Mouse (Mus musculus): ENCODE results near the gene Vps37c. TPM values are rescaled to one million over a fixed set of nuclear protein-coding genes. Genes with fewer than 3 reads are reported as not detected.
A peak's percentile ranks its signal among the peaks of the same experiment; 100 is the strongest.

Vps37c gene
- polyA plus RNA-seq, 1 experiment from 2014 or later, result 31.1 TPM

GRCm38 (mm10) chr19:10703470-10703869 lies 14.9 kb downstream of the Vps37c start:
- Histone ChIP-seq H3K36me3 (ENCODE audit: control insufficient read depth, insufficient read depth, low read length) (peaks cover 20% of the 10 kb centered on the region), H3K4me1 (replicated peaks; ENCODE audit: control insufficient read depth, insufficient read depth, low read length) (peaks cover 27% of the 10 kb centered on the region), H3K27me3 (replicated peaks; ENCODE audit: control insufficient read depth, insufficient read depth, low read length) (no peaks in the 10 kb centered on the region), H3K4me2 (ENCODE audit: low read length) (no peak overlapping the region), H3K27ac (ENCODE audit: low read depth) (no peak overlapping the region), H3K9ac (ENCODE audit: low read length) (no peak overlapping the region), H3K4me3 (ENCODE audit: low read depth, low read length) (no peak overlapping the region), H3K9me3 (ENCODE audit: control insufficient read depth, low read length) (no peaks in the 10 kb centered on the region)
- ATAC-seq (replicated peaks; ENCODE audit: low FRiP score, low TSS enrichment, low read depth) (no peak), DNase-seq (ENCODE audit: low spot score) (no peak)
- 90% methylated on average over 8 of the region's 8 CpGs for WGBS

- no peak overlapping the region for H3K9ac ChIP-seq (ENCODE audit: low read length)
- H3K4me3 ChIP-seq (ENCODE audit: low read depth, low read length), result no peak overlapping the region
- no peak for ATAC-seq (replicated peaks; ENCODE audit: low FRiP score, low TSS enrichment, low read depth)
- H3K4me1 ChIP-seq (replicated peaks; ENCODE audit: control insufficient read depth, insufficient read depth, low read length), result no peaks in the 10 kb centered on the region; the same call in 1 of the 2 replicates
- H3K27me3 ChIP-seq (replicated peaks; ENCODE audit: control insufficient read depth, insufficient read depth, low read length), result no peaks in the 10 kb centered on the region
- no peaks in the 10 kb centered on the region for H3K9me3 ChIP-seq (ENCODE audit: control insufficient read depth, low read length)
- H3K4me2 ChIP-seq (ENCODE audit: low read length), result no peak overlapping the region
- DNase-seq (ENCODE audit: low spot score), result no peak
- WGBS, result 81% methylated on average over 13 of the region's 13 CpGs
- H3K27ac ChIP-seq (ENCODE audit: low read depth), result no peak overlapping the region
- peaks cover 44% of the 10 kb centered on the region for H3K36me3 ChIP-seq (ENCODE audit: control insufficient read depth, insufficient read depth, low read length)
These were observed 18.7 kb downstream of the Vps37c start for GRCm38 (mm10) chr19:10707087-10707875.

GRCm38 (mm10) chr19:10707881-10708280 lies 19.3 kb downstream of the Vps37c start:
- H3K9ac ChIP-seq (ENCODE audit: low read length), result no peak overlapping the region
- no peak overlapping the region for H3K4me3 ChIP-seq (ENCODE audit: low read depth, low read length)
- no peak for DNase-seq (ENCODE audit: low spot score)
- 95% methylated on average over 1 of the region's 1 CpGs for WGBS
- no peak overlapping the region for H3K4me2 ChIP-seq (ENCODE audit: low read length)
- H3K36me3 ChIP-seq (ENCODE audit: control insufficient read depth, insufficient read depth, low read length), result peaks cover 50% of the 10 kb centered on the region
- H3K27ac ChIP-seq (ENCODE audit: low read depth), result no peak overlapping the region
- no peak for ATAC-seq (replicated peaks; ENCODE audit: low FRiP score, low TSS enrichment, low read depth)
- no peaks in the 10 kb centered on the region for H3K27me3 ChIP-seq (replicated peaks; ENCODE audit: control insufficient read depth, insufficient read depth, low read length)
- no peaks in the 10 kb centered on the region for H3K9me3 ChIP-seq (ENCODE audit: control insufficient read depth, low read length)
- H3K4me1 ChIP-seq (replicated peaks; ENCODE audit: control insufficient read depth, insufficient read depth, low read length), result no peaks in the 10 kb centered on the region; the same call in 1 of the 2 replicates

- H3K9me3 ChIP-seq (ENCODE audit: control insufficient read depth, low read length), result no peaks in the 10 kb centered on the region
- H3K4me2 ChIP-seq (ENCODE audit: low read length), result no peak overlapping the region
These were observed 20.4 kb downstream of the Vps37c start for GRCm38 (mm10) chr19:10708900-10709299.

GRCm38 (mm10) chr19:10709360-10710087 lies 21.0 kb downstream of the Vps37c start:
- peaks cover 63% of the 10 kb centered on the region for H3K36me3 ChIP-seq (ENCODE audit: control insufficient read depth, insufficient read depth, low read length)
- no peak overlapping the region for H3K4me3 ChIP-seq (ENCODE audit: low read depth, low read length)
- H3K27ac ChIP-seq (ENCODE audit: low read depth), result peak overlapping the region; percentile 39; the same call in 1 of the 2 replicates

More at GRCm38 (mm10) chr19:10708900-10709299, 20.4 kb downstream of the Vps37c start:
- H3K4me1 ChIP-seq (replicated peaks; ENCODE audit: control insufficient read depth, insufficient read depth, low read length), result no peaks in the 10 kb centered on the region; the same call in 1 of the 2 replicates
- 81% methylated on average over 6 of the region's 6 CpGs for WGBS
- no peaks in the 10 kb centered on the region for H3K27me3 ChIP-seq (replicated peaks; ENCODE audit: control insufficient read depth, insufficient read depth, low read length)
- no peak overlapping the region for H3K4me3 ChIP-seq (ENCODE audit: low read depth, low read length)
- H3K27ac ChIP-seq (ENCODE audit: low read depth), result no peak overlapping the region
- DNase-seq (ENCODE audit: low spot score) (no peak), ATAC-seq (replicated peaks; ENCODE audit: low FRiP score, low TSS enrichment, low read depth) (no peak)
- no peak overlapping the region for H3K9ac ChIP-seq (ENCODE audit: low read length)
- peaks cover 60% of the 10 kb centered on the region for H3K36me3 ChIP-seq (ENCODE audit: control insufficient read depth, insufficient read depth, low read length)

DNA sequence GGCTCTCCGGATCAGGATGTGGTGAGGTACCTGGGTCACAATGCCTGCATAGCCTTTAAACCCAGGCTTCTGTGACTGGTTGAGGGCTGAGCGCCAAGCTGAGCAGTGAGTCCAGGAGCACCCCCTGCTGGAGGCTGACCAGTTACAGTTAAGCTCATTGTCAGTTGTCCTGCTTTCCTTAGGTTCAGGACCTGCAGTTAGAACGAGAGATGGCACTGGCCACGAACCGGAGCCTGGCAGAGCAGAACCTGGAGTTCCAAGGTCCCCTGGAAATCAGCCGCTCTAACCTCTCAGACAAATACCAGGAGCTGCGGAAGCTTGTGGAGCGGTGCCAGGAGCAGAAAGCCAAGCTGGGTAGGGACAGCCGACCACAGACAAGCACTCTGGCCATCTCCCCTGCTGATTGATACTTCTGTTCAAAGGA lies 21.6 kb downstream of the Vps37c start:
- WGBS, result 81% methylated on average over 9 of the region's 9 CpGs
- no peaks in the 10 kb centered on the region for H3K27me3 ChIP-seq (replicated peaks; ENCODE audit: control insufficient read depth, insufficient read depth, low read length)
- H3K27ac ChIP-seq (ENCODE audit: low read depth), result no peak overlapping the region
- DNase-seq (ENCODE audit: low spot score) (peak; percentile 68), ATAC-seq (replicated peaks; ENCODE audit: low FRiP score, low TSS enrichment, low read depth) (0 out of 2 replicates have a peak, but pooled peaks have one; percentile 21)
- no peak overlapping the region for H3K4me3 ChIP-seq (ENCODE audit: low read depth, low read length)
- H3K9me3 ChIP-seq (ENCODE audit: control insufficient read depth, low read length), result no peaks in the 10 kb centered on the region
- no peaks in the 10 kb centered on the region; the same call in 1 of the 2 replicates for H3K4me1 ChIP-seq (replicated peaks; ENCODE audit: control insufficient read depth, insufficient read depth, low read length)
- H3K9ac ChIP-seq (ENCODE audit: low read length), result no peak overlapping the region
- no peak overlapping the region for H3K4me2 ChIP-seq (ENCODE audit: low read length)
- H3K36me3 ChIP-seq (ENCODE audit: control insufficient read depth, insufficient read depth, low read length), result peaks cover 63% of the 10 kb centered on the region

More at GRCm38 (mm10) chr19:10709360-10710087, 21.0 kb downstream of the Vps37c start:
- Histone ChIP-seq H3K9ac (ENCODE audit: low read length) (no peak overlapping the region), H3K4me1 (replicated peaks; ENCODE audit: control insufficient read depth, insufficient read depth, low read length) (no peaks in the 10 kb centered on the region; the same call in 1 of the 2 replicates), H3K4me2 (ENCODE audit: low read length) (no peak overlapping the region), H3K9me3 (ENCODE audit: control insufficient read depth, low read length) (no peaks in the 10 kb centered on the region), H3K27me3 (replicated peaks; ENCODE audit: control insufficient read depth, insufficient read depth, low read length) (no peaks in the 10 kb centered on the region)
- ATAC-seq (replicated peaks; ENCODE audit: low FRiP score, low TSS enrichment, low read depth) (peak; percentile 65), DNase-seq (ENCODE audit: low spot score) (peak; percentile 98)
- 23% methylated on average over 8 of the region's 8 CpGs for whole genome bisulfite sequencing

GRCm38 (mm10) chr19:10710751-10711150 lies 22.2 kb downstream of the Vps37c start:
- H3K4me3 ChIP-seq (ENCODE audit: low read depth, low read length), result no peak overlapping the region
- H3K9me3 ChIP-seq (ENCODE audit: control insufficient read depth, low read length), result no peaks in the 10 kb centered on the region
- no peak overlapping the region for H3K9ac ChIP-seq (ENCODE audit: low read length)
- no peaks in the 10 kb centered on the region; the same call in 1 of the 2 replicates for H3K4me1 ChIP-seq (replicated peaks; ENCODE audit: control insufficient read depth, insufficient read depth, low read length)
- ATAC-seq (replicated peaks; ENCODE audit: low FRiP score, low TSS enrichment, low read depth), result no peak
- WGBS, result 92% methylated on average over 4 of the region's 4 CpGs
- peaks cover 63% of the 10 kb centered on the region for H3K36me3 ChIP-seq (ENCODE audit: control insufficient read depth, insufficient read depth, low read length)
- H3K27ac ChIP-seq (ENCODE audit: low read depth), result no peak overlapping the region
- no peak for DNase-seq (ENCODE audit: low spot score)
- no peaks in the 10 kb centered on the region for H3K27me3 ChIP-seq (replicated peaks; ENCODE audit: control insufficient read depth, insufficient read depth, low read length)
- no peak overlapping the region for H3K4me2 ChIP-seq (ENCODE audit: low read length)

DNA sequence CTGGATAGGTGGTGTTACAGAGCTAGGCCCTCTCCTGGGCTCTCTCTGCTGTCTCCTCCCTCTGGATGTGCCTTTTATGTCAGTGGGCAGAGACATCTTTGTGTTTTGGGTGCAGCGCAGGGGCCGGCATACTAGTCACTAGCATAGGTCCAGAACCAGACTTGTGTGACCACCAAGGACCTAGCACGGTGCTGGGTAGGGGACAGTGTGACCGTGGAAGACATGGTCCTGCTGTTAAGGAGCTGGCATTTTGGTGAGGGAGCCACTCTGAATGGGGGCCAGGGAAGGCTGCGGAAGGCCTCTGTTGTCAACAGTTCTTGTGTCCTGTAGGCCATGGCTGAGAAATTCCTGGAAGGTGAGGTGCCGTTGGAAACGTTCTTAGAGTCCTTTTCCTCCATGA lies 23.7 kb downstream of the Vps37c start:
- ATAC-seq (replicated peaks; ENCODE audit: low FRiP score, low TSS enrichment, low read depth) (no peak), DNase-seq (ENCODE audit: low spot score) (no peak)
- WGBS, result 94% methylated on average over 7 of the region's 7 CpGs
- Histone ChIP-seq H3K9ac (ENCODE audit: low read length) (no peak overlapping the region), H3K36me3 (ENCODE audit: control insufficient read depth, insufficient read depth, low read length) (peaks cover 52% of the 10 kb centered on the region), H3K27me3 (replicated peaks; ENCODE audit: control insufficient read depth, insufficient read depth, low read length) (no peaks in the 10 kb centered on the region), H3K27ac (ENCODE audit: low read depth) (no peak overlapping the region), H3K9me3 (ENCODE audit: control insufficient read depth, low read length) (no peaks in the 10 kb centered on the region), H3K4me1 (replicated peaks; ENCODE audit: control insufficient read depth, insufficient read depth, low read length) (no peaks in the 10 kb centered on the region; the same call in 1 of the 2 replicates), H3K4me3 (ENCODE audit: low read depth, low read length) (no peak overlapping the region), H3K4me2 (ENCODE audit: low read length) (no peak overlapping the region)
